Mouse (Mus musculus): Measurements from ENCODE around the gene Fam71e2.

Fam71e2 gene

GRCm38 (mm10) chr7:4739041-4739543 is 32.0 kb downstream of the Fam71e2 start:
- DNase-seq: no peak

- no peak for DNase-seq
Measured at GRCm38 (mm10) chr7:4732968-4733392, 38.1 kb downstream of the Fam71e2 start.

- no peak for DNase-seq
Measured at GRCm38 (mm10) chr7:4731090-4731489, 40.0 kb downstream of the Fam71e2 start.

GRCm38 (mm10) chr7:4725169-4725568 is 45.9 kb downstream of the Fam71e2 start, which contains the start of gene Tmem150b:
TSS of gene Tmem150b (minus strand) at chr7:4725249.
- no peak for DNase-seq

GRCm38 (mm10) chr7:4724359-4724758 is 46.7 kb downstream of the Fam71e2 start:
- DNase-seq: no peak

- DNase-seq: peak; percentile 41
Measured at GRCm38 (mm10) chr7:4723508-4723907, 47.6 kb downstream of the Fam71e2 start.

GRCm38 (mm10) chr7:4719276-4719675 is 51.8 kb downstream of the Fam71e2 start:
- DNase-seq: no peak

GRCm38 (mm10) chr7:4716955-4717354 is 54.1 kb downstream of the Fam71e2 start:
- no peak for DNase-seq

- no peak for DNase-seq
Measured at GRCm38 (mm10) chr7:4712594-4712993, 58.5 kb downstream of the Fam71e2 start.

- peak; percentile 50 for DNase-seq
Measured at GRCm38 (mm10) chr7:4705098-4705497, 66.0 kb downstream of the Fam71e2 start.

Data from thymus, postnatal 4 days (tissue).